Mouse (Mus musculus) spleen, postnatal 4 days (tissue): ENCODE measurements around the gene Bckdhb.
A peak's percentile ranks its signal among the peaks of the same experiment; 100 is the strongest.
"Not testable (repeated sequence)": the region's sequence is repeated elsewhere in the genome, so short reads cannot be mapped to it uniquely, and the experiment has no call there.

ENCODE experiments used
- DNase-seq, 2 experiments: peaks; one replicate each; pipeline ENCODE4 v3.0.0; 2022; ENCODE audit warnings: low spot score in 2 of 2

Bckdhb gene

DNA sequence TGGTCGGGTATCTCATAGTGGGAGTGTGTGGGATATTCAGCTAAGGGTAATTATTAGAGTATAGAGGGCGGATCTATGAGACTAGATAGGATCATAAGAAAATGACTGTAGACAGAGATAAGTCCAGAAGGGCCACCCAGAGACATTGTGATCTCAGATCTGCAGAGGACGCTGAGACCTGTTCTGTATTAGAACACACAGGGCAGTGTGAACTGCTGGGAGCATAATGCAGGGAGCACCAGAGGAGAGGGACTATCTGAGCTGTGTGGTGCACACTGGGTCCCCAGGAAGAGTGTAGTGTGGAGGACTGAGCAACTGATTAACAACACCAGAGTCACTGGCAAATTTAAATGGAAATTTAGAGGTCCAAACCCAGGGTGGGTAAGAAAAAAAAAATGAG is 117.6 kb downstream of the Bckdhb start:
- no peak for DNase-seq

DNA sequence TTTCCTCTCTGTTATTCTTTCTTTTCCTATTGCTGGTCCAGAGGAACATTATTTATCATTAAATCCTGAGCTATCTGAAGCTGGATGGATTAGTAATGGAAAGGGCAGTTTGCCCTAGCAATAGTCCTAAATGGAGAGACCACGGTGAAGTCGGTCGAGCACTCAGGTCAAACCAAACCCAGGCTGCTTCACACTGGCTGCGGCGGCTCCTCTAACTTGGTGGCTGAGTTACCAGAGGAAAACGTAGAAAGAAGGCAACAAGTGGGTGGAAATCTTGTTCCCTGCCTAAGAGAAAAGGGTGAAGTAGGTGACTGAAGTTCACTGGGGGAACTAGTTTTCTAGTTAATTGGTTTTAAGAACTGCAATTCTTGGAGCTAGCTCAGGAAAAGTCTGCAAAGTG is 119.2 kb downstream of the Bckdhb start:
- DNase-seq: no peak

DNA sequence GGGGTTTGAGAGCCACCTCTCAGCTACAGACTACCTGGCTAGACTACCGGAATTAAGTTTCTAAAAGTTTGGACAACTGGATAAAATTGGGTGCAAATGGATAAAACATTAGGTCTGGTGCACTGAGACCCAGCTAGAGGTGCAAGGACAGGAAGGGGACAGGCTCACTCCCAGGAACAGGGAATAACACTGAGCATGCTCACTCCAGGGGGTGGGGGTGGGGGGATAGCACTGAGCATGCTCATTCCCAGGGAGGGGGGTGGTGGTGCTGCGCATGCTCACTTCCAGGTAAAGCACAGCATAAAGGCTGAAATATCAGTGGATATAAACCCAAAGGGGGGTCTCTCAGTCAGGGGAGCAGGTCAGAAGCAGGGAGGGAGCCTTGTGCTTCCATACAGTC is 120.7 kb downstream of the Bckdhb start:
- DNase-seq: no peak

DNA sequence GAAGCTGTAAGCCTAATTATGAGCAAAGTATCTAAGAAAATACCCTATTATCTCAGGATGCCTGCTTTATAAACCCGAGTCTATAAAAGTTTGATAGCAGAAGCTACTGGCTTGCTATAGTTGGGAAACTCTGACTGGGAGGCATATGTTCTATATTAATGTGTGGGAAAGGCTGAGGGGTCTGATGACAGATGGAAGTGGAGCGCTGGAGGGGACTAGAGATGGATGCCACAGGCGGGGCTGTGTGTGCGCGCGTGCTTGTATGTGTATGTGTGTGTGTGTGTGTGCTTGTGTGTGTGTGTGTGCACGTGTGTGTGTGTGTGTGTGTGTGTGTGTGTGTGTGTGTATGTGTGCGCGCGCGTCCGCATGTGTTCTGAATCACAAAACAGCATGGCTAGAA is 121.4 kb downstream of the Bckdhb start:
- no peak for DNase-seq

DNA sequence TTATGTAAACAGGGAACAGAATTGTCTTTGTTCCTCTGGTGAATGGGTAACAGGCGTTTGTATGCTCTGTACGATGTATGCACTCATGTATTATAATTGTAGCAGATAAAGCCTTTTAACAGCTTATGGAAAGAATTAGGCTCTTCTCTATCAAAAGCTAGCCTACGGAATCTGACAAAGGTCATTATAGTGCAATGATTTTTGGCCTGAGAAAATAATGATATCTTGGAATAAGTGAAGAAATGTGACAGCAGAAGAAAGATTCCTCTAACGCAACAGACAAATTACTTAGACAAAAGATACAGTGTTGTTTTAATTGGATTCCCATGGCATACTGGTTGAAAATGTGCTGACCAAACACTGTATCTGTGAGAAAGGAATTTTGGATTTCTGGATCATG is 122.0 kb downstream of the Bckdhb start:
- no peak for DNase-seq

DNA sequence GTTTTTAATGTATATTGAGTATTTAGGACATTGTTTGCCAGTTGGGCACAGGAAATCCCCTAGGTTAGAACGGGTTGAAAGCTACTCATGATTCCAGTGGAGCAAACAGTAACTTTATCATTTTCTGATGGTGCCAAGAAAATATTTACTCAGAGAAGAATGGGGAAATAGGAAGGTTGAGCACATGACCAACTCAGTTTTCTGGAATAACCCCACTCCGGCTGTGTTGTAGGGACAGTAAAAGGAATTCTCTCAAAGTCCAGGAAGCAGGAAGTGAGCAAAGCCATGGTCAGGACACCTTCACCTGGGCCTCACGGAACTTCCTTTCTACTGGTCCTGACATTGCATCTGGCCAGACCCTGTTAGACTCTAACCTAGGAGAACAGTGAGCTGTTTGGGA is 122.5 kb downstream of the Bckdhb start:
- DNase-seq: peak in 1 of 2 experiments; percentile 15

DNA sequence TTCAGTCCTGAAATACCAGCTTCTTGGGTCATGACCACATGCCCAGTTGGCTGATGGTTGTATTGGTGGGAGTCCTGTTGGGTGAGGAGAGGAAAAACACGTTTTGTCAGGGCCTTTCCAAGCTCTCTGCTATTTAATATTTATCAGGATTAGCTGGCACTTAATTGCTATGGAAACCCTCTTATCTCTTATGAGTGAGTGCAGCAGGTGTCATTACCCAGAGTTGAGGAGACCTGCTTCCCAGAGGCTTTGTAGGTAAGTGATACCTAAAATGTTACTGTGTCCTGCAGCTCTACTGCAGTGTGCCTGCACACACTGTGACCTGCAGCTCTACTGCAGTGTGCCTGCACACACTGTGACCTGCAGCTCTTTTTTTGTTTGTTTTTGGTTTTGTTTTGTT is 124.2 kb downstream of the Bckdhb start:
- DNase-seq: peak in 1 of 2 experiments; percentile 16

DNA sequence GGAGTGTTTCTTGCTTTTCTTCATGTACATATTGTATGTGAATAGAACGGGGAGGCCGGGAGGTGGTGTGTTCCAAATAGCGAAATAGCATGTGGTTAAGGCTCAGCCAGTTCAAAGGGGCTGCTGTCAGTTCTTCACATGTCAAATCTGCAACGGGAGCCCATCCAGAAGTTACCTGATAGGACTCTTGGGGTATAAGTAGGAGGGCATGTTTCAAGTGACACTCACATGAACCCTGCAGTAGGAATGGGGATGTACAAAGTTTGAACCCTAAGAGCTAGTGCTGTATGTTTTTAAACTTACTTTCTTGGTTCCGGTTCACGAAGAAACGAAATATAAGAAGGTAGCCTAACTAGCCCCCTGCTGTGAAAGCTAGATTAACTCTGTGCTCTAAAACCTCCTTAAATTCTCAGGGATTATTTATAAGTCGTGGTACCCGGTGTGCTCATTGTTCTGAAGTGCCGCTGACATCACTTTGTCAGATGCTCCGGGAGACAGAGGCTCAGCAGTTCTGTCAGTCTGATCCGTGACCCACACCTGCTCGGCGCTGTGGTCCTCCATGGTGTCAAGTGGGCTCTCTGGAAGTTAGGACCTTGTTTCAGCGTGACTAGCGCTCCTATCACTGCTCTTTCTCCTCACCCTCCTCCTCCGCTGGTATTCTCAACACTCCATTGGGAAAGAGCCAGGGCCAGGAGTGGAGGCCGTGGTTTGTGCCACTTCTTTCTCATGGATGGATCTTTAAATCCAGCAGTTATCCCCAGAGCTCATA is 126.1 kb downstream of the Bckdhb start:
- DNase-seq: no peak

DNA sequence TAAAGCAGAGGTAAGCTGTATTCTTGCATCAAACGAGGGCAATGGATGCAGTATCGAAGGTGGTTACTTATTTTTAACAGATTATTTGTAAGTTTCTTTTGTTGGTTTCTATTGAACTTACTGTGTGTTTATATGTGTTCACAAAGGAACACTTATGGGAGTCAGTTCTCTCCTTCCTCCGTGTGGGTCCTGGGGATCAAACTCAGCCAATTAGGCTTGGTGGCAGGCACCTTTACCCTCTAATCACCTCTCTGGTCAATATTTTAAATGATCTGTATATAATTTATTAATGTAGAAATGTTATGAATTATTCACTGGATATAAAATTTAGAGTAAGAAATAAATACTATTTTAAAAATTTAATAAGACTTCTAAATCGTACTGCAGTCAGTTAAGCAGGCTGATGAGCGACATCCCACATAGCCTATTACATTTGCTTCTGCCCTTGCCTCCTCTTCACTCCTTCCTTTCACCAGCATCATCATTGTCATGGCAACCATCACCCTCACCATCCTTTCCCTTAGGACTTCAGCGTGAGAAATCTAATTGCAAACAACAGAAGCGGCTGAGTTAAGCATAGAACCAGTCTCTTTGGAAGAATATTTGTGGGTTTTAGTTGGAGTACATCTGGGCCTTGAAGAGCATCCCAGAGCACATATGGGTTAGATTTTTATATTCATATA is 130.3 kb downstream of the Bckdhb start:
- DNase-seq: no peak

DNA sequence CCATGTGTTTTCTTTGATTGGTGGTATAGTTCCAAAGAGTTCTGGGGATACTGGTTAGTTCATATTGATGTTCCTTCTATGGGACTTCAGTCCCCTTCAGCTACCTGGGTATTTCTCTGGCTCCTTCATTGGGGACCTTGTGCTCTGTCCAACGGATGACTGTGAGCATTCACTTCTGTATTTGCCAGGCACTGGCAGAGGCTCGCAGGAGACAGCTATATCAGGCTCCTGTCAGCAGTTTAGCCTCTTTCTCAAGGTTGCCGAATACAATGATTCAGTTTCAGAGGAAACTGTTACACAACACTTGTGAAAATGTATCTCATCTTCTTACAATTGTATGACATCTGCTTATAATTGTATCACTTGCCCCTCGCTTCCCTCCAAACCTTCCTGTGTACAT is 135.8 kb downstream of the Bckdhb start:
- DNase-seq: not testable (repeated sequence)

DNA sequence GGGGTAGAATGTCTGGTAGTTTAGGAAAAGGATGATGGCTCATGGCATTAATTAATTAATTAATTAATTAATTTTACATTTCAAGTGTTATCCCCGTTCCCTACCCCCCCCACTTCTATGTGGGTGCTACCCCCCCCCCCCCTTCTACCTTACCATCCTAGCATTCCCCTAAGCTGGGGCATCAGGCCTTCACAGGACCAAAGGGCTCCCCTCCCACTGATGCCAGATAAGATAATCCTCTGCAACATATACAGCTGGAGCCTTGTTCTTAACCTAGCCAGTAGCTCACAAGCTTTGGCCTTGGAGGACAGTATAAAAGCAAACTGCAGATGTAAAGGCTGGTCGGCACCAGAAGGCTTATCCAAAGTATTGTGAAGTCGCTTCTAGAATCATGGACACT is 138.7 kb downstream of the Bckdhb start:
- no peak for DNase-seq

DNA sequence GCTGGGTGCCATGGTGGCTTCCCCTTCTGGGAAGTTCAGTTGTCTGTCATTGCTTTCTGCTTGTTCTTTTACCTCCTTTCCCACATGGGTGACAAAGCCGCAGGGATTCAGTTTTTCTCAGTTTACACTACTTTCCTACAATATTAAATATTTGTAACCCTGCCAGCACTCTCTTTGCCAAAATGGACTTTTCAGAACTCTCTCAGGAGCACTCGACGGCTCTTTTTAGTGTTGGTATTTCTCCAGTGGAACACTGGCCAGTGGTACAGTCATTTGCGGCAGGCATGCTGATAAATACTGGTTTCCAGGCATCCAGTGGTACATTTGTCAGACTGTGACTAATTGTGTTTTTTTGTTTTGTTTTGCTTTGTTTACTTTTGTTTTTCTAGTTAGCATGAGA is 139.2 kb downstream of the Bckdhb start:
- DNase-seq: no peak

DNA sequence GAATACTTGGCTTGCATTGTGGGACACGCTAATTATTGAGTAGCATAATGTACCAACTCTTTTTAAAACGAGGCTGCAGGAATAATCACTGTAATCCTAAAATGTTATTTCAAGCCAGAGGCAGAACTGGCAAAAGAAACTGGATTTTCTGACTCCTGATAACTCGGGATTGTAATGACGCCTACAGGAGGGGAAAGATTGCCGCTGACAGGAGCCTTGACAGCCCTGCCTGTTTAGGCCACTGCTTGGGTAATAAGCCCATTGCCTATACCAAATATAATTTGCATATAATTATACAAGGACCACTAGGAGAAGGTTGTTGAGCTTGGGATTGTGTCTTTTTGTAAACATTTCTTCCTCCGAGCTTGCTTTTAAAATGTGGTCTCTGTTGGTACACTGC is 145.3 kb downstream of the Bckdhb start:
- no peak for DNase-seq

DNA sequence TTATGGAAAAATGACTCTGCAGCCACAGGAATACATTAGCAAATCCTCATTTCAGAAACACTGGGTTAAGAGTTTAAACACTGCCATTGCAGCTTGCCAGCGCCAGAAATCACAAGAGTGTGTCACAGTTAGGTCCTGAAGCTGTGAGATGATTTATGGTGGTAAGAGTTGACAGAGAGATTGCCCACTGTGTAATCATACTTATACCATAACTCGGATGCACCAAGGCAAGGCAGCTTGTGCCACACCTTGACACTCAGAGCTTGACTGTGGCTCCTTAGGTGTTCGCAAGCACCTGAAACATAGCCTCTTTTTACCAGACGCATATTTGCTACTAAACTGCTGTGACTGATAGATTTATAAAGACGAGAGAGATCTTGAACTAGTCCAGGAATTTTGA is 145.8 kb downstream of the Bckdhb start:
- no peak for DNase-seq

DNA sequence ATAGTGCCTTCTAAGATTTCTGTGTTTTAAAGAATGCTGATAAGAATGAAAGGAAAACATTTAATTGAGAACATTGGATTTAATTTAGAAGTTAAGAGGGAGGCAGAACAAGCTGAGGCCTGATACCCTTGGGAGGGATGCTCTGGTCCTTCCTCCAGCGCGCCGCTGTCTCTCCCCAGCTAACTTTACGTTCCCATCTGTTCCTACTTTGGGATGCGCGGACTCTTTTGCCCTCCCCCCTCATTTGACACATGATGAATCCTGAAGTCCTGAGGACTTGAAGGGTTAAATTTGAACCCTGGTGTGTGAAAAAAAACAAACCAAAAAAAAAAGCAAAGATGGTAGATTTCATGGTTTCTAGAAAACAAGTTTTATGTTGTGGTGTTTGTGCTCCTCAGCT is 147.6 kb downstream of the Bckdhb start:
- no peak for DNase-seq

DNA sequence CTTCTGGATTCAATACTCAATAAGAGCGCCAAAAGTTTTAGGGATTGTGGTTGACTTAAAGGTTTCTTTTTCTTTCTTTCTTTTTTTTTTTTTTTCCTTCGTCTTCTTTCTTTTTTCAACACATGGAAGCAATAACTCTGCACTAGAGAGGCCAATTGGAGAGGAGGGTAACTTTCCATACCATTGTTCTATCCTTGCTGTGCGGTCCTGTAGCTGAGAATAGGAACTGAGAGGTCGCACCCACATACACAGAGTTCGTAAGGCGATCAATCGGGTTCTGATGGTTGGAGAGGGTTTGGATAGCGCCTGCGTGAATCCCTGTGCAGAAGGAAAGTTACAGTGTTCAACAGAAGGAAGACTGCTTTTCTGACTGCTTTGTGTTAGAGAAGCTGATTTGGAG is 148.3 kb downstream of the Bckdhb start:
- DNase-seq: no peak

DNA sequence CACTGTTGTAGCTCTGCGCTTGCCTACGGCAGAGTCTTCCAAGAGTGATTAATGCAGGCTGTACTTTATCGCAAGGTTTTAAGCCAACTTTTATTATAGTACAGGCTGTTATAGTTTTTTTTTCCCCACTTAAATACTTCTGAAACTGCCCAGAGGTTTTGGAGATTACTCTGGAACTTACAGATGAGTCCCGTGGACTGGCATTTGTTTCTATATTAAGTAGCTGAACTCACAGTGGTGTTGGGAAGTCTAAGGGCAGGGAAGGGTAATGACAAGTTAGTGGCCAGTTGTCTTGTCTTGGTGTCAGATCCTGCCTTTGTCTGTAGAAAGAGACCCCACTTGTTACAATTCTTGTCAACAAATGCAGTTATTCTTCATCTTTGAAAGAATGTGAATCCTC is 158.6 kb downstream of the Bckdhb start:
- DNase-seq: no peak

DNA sequence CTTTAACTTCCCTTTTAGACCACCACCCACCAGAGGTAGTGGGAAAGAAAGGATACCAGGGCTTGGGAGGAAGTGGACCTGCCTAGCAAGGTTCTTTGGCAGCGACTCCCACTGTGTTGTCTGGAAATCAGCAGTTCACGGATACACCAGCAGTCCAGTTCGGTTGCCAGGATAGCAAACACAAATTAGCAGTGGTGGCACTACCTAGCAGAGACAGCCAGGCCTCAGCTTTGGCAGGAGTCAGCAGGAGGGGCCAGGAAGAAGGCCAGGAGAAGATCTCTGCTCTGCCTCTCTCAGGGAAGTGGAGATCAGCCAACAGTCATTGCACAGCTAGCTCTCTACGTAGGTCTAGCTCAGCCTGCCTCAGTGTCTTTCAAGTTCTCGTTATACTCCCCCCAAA is 159.7 kb downstream of the Bckdhb start:
- no peak for DNase-seq

DNA sequence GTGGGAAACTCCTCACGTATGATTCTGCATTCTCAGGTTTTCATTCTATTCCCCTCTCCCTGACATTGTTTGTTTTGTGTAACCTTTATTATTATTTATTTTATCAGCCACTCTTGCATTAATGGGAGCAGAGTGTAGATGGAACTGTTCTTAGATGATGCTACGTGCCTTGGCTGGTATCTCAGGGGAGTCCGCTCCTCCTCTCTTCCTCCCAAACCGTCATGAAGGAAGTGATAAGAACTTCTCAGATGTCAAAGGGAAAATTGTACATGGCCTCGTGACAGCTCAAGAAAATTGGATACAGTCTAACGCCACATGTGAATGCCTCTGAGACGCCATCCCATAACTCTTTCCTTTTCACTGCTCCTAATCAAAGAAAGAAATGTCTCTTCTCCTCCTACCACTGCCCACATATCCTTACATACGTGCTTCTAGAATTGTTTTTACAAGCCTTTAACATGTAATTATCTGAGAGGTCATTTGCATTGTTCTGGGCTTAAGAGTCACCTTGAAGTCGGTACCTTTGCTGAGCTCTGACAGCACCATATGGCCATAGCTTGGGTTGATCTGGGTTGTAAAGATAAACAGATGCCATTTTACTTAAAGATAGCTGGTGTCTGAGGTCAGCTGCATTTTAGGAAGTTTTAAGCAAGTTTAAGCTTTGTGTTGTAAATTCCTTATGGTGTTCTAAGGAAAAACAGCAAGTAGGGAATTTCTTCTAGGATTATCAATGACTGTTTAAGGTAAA is 165.5 kb downstream of the Bckdhb start:
- no peak for DNase-seq

DNA sequence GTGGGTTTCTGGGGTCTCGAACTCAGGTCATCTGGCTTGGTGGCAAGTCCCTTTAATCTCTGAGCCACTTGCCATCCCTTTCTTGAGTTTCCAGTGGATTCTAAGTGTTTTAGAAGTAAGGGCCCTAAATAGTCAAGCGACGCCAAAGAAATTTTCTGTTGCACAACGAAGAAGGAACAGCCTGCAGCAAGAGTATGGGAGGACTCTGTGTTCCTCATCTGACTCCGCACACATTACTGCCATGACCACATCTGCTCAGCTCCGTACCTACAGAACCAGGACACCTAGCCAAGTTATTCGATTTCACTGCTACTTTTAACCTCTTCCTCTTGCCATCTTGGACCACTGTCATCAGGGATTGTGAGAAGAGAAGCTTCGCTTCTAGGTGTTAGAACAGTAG is 168.0 kb downstream of the Bckdhb start:
- DNase-seq: no peak

DNA sequence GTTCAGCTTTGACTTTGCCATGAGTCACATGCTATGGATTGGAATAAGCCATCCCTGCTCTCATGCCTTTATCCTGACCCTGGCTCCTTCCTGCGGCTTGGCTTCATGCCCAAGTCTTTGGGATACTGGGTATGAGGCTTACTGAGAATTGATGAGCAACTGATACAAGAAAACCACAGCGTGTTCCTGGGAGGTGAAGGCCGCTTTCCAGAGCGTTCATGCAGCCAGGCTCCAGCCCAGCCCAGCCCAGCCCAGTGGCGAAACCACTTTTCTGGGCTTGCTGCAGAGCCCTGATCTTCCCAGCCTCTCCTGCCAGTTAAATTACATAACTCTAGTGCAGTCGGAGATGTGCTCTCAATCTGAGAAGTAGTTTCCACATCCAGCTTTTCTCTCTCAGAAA is 169.2 kb downstream of the Bckdhb start:
- DNase-seq: no peak

DNA sequence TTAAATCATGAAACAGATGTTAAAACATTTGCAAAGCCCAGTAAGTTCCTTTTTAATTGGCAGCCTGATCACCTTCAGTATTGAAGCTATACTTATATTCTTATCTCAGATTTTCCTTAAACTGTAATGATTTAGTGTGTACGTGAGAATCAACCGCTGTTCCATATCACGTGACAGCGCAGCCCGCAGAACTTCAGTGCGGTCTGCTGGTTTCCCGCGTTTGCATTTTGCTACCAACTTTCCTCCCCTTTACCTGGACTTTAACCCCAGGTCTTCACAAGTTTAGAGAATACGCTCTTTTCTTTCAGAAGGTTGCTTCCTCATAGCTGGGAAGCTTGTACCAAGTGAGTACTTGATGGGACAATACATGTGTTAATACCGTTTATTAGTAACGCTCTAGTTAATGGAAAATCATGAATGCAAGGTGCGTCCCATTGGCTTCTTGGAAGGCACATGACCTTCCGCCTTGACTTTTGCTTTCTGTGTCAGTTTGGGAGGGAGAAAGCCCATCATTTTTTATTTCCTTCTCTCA is 171.6 kb downstream of the Bckdhb start:
- DNase-seq: no peak

DNA sequence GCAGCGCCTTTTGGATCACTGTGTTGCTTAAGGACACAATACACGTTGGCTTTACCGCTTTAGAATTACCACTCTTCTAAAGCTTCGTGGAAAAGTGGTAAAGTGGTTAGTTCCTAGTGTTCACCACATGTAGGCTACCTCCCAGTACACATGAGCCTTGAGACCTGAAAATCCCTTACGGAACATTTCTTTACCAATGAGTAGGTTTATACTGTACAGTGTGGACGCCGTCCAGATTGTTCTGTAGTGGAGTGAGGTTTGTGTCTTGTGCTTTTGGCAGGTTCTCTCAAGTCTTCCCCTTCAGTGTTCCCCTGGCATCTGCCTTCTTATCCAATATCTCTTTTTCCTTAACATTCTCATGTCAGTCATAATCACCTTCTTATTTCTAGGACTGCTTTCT is 178.4 kb downstream of the Bckdhb start:
- no peak for DNase-seq
